Mouse (Mus musculus): ENCODE measurements around the gene Ccl3. TPM values are rescaled to one million over a fixed set of nuclear protein-coding genes. Genes with fewer than 3 reads are reported as not detected.

Gene Ccl3
- polyA plus RNA-seq, 1 experiment from 2014 or later = 2.4 TPM

- DNase-seq (no peak), ATAC-seq (ENCODE audit: low FRiP score, low TSS enrichment) (no peak)
- H3K9me3 ChIP-seq (ENCODE audit: control insufficient read depth, low read length) = no peaks in the 10 kb centered on the region
- H3K27me3 ChIP-seq (ENCODE audit: control insufficient read depth, insufficient read depth, low read length) = no peaks in the 10 kb centered on the region
- WGBS = 94% methylated on average over 8 of the region's 8 CpGs
- H3K4me2 ChIP-seq (ENCODE audit: low read length) = no peak overlapping the region
- H3K27ac ChIP-seq (replicated peaks; ENCODE audit: low read depth, low read length) = no peak overlapping the region
- H3K36me3 ChIP-seq (ENCODE audit: control insufficient read depth, insufficient read depth, low read length) = no peaks in the 10 kb centered on the region
- no peak overlapping the region for H3K4me3 ChIP-seq (replicated peaks; ENCODE audit: low read depth, low read length)
- no peak overlapping the region for H3K9ac ChIP-seq (replicated peaks; ENCODE audit: low read length)
- H3K4me1 ChIP-seq (ENCODE audit: control insufficient read depth, insufficient read depth, low read length) = no peaks in the 10 kb centered on the region
These were observed 5.5 kb upstream of the Ccl3 start for GRCm38 (mm10) chr11:83654606-83655005.

GRCm38 (mm10) chr11:83646356-83647149, 2.6 kb downstream of the Ccl3 start:
- no peak for DNase-seq
- no peak overlapping the region for H3K9ac ChIP-seq (replicated peaks; ENCODE audit: low read length)
- no peak overlapping the region for H3K4me3 ChIP-seq (replicated peaks; ENCODE audit: low read depth, low read length)
- H3K27ac ChIP-seq (replicated peaks; ENCODE audit: low read depth, low read length) = no peak overlapping the region
- H3K9me3 ChIP-seq (ENCODE audit: control insufficient read depth, low read length) = no peaks in the 10 kb centered on the region
- no peaks in the 10 kb centered on the region for H3K4me1 ChIP-seq (ENCODE audit: control insufficient read depth, insufficient read depth, low read length)
- WGBS = 95% methylated on average over 6 of the region's 6 CpGs
- H3K27me3 ChIP-seq (ENCODE audit: control insufficient read depth, insufficient read depth, low read length) = no peaks in the 10 kb centered on the region
- ATAC-seq (ENCODE audit: low FRiP score, low TSS enrichment) = no peak
- H3K36me3 ChIP-seq (ENCODE audit: control insufficient read depth, insufficient read depth, low read length) = no peaks in the 10 kb centered on the region
- no peak overlapping the region for H3K4me2 ChIP-seq (ENCODE audit: low read length)

- DNase-seq (no peak), ATAC-seq (ENCODE audit: low FRiP score, low TSS enrichment) (no peak)
- WGBS = 90% methylated on average over 1 of the region's 1 CpGs
- Histone ChIP-seq H3K27ac (replicated peaks; ENCODE audit: low read depth, low read length) (no peak within 1 kb of the TSS), H3K9me3 (ENCODE audit: control insufficient read depth, low read length) (no peaks in the 10 kb centered on the region), H3K4me2 (ENCODE audit: low read length) (no peak within 1 kb of the TSS), H3K27me3 (ENCODE audit: control insufficient read depth, insufficient read depth, low read length) (no peaks in the 10 kb centered on the region), H3K4me1 (ENCODE audit: control insufficient read depth, insufficient read depth, low read length) (no peaks in the 10 kb centered on the region), H3K9ac (replicated peaks; ENCODE audit: low read length) (no peak within 1 kb of the TSS), H3K36me3 (ENCODE audit: control insufficient read depth, insufficient read depth, low read length) (no peaks in the 10 kb centered on the region), H3K4me3 (replicated peaks; ENCODE audit: low read depth, low read length) (no peak within 1 kb of the TSS)
These were observed 3.6 kb downstream of the Ccl3 start, which contains the start of gene Rpl9-ps1 for GRCm38 (mm10) chr11:83645521-83645920. TSS of gene Rpl9-ps1 (minus strand) at chr11:83645621.

DNA sequence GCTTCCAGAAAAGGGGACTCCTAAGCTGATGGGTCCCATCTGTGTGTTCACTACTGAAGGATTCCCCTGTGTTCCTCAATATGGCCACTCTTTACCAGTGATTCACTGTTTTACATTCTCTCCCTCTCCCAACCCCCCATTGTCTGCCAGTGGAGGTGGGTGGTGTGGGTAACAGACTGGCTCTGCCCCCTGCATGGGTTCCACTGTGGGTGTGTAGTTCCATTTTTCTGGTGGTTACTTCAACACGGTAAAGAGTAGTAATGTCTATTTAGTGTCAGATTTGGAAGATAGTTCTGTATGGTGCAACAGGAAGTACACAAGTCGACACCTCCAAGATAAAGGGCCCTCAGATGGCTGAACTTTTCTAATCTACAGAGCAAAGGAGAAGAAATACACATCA, 7.9 kb downstream of the Ccl3 start:
- H3K9ac ChIP-seq (replicated peaks; ENCODE audit: low read length) = no peak overlapping the region
- no peak overlapping the region for H3K4me2 ChIP-seq (ENCODE audit: low read length)
- ATAC-seq (ENCODE audit: low FRiP score, low TSS enrichment) (no peak), DNase-seq (no peak)
- H3K4me3 ChIP-seq (replicated peaks; ENCODE audit: low read depth, low read length) = no peak overlapping the region
- H3K36me3 ChIP-seq (ENCODE audit: control insufficient read depth, insufficient read depth, low read length) = no peaks in the 10 kb centered on the region
- no peaks in the 10 kb centered on the region for H3K27me3 ChIP-seq (ENCODE audit: control insufficient read depth, insufficient read depth, low read length)
- H3K27ac ChIP-seq (replicated peaks; ENCODE audit: low read depth, low read length) = no peak overlapping the region
- no peaks in the 10 kb centered on the region for H3K9me3 ChIP-seq (ENCODE audit: control insufficient read depth, low read length)
- whole genome bisulfite sequencing = 83% methylated on average over 2 of the region's 2 CpGs
- no peaks in the 10 kb centered on the region for H3K4me1 ChIP-seq (ENCODE audit: control insufficient read depth, insufficient read depth, low read length)

DNA sequence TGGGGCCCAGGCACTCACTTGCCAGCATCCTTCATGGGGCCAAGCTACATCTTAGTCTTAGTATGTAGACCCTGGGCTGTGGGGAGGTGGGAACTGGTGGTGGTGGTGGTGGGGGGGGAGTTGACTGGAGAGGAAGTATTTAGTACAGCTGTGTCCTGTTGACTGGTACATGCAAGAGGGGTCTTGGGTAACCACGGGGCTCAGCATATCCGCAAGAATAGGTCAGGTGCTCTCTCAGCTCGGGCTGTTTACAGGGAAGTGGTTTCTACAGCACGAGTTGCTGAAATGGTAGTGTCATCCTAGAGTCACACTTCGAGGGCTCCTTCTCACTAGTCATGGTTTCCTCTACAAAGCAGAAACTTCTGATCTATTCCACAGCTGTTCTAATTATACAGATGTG, 9.0 kb downstream of the Ccl3 start:
- H3K9ac ChIP-seq (replicated peaks; ENCODE audit: low read length) = no peak overlapping the region
- no peak overlapping the region for H3K4me3 ChIP-seq (replicated peaks; ENCODE audit: low read depth, low read length)
- no peaks in the 10 kb centered on the region for H3K9me3 ChIP-seq (ENCODE audit: control insufficient read depth, low read length)
- ATAC-seq (ENCODE audit: low FRiP score, low TSS enrichment) = no peak
- 86% methylated on average over 5 of the region's 5 CpGs for WGBS
- H3K4me2 ChIP-seq (ENCODE audit: low read length) = no peak overlapping the region
- H3K4me1 ChIP-seq (ENCODE audit: control insufficient read depth, insufficient read depth, low read length) = no peaks in the 10 kb centered on the region
- H3K27ac ChIP-seq (replicated peaks; ENCODE audit: low read depth, low read length) = no peak overlapping the region
- no peaks in the 10 kb centered on the region for H3K36me3 ChIP-seq (ENCODE audit: control insufficient read depth, insufficient read depth, low read length)
- no peak for DNase-seq
- no peaks in the 10 kb centered on the region for H3K27me3 ChIP-seq (ENCODE audit: control insufficient read depth, insufficient read depth, low read length)

DNA sequence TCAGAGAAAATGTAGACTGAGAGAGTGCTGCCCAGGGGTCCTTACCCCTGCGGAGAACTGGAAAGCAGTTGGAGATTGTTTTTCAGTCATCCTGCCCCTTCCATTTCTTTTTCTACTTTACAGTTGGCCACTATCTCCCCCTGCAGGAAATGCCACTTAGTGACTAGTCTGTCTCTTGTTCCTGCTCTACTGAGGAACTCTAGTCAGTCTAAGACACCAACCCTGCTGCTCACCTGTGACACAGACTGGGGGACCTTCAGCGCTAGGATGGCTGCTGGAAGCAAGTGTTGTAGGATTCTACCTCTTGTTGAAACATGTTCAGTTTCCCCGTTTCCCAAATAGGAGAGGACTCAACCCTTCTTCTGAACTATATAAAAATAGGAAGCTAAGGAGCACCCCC, 9.6 kb downstream of the Ccl3 start:
- 70% methylated on average over 3 of the region's 3 CpGs for WGBS
- no peaks in the 10 kb centered on the region for H3K36me3 ChIP-seq (ENCODE audit: control insufficient read depth, insufficient read depth, low read length)

GRCm38 (mm10) chr11:83638934-83639333, 10.2 kb downstream of the Ccl3 start:
- no peaks in the 10 kb centered on the region for H3K27me3 ChIP-seq (ENCODE audit: control insufficient read depth, insufficient read depth, low read length)
- 54% methylated on average over 2 of the region's 2 CpGs for WGBS

More for the DNA sequence above, 9.6 kb downstream of the Ccl3 start:
- Histone ChIP-seq H3K4me1 (ENCODE audit: control insufficient read depth, insufficient read depth, low read length) (no peaks in the 10 kb centered on the region), H3K9ac (replicated peaks; ENCODE audit: low read length) (no peak overlapping the region), H3K9me3 (ENCODE audit: control insufficient read depth, low read length) (no peaks in the 10 kb centered on the region), H3K27me3 (ENCODE audit: control insufficient read depth, insufficient read depth, low read length) (no peaks in the 10 kb centered on the region), H3K27ac (replicated peaks; ENCODE audit: low read depth, low read length) (no peak overlapping the region), H3K4me3 (replicated peaks; ENCODE audit: low read depth, low read length) (no peak overlapping the region), H3K4me2 (ENCODE audit: low read length) (no peak overlapping the region)
- no peak for ATAC-seq (ENCODE audit: low FRiP score, low TSS enrichment)
- no peak for DNase-seq

DNA sequence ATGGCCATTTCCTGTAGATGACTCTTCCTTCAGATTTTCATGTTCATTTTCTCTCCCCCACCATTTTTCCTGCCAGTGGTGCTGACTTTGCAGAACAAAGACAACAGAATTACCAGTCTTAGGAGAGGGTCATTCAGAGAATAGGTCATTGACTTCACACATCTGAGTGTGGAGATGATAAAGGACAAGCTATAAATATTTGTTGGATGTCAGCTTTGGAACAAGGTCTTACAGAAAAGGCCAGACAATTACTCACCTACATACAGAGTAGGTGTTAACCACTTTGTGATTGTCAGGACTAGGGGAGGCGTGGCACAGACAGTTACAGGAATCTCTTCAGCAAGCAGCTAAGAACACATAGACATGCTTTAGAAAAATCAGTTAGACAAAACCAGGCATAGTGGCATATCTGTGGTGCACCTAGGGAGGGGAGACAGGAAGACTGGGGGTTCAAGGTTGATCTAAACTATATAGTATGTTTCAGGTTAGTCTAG, 12.4 kb downstream of the Ccl3 start:
- DNase-seq (no peak), ATAC-seq (ENCODE audit: low FRiP score, low TSS enrichment) (no peak)
- H3K36me3 ChIP-seq (ENCODE audit: control insufficient read depth, insufficient read depth, low read length) = no peaks in the 10 kb centered on the region
- H3K9ac ChIP-seq (replicated peaks; ENCODE audit: low read length) = no peak overlapping the region
- H3K4me3 ChIP-seq (replicated peaks; ENCODE audit: low read depth, low read length) = no peak overlapping the region
- H3K27me3 ChIP-seq (ENCODE audit: control insufficient read depth, insufficient read depth, low read length) = no peaks in the 10 kb centered on the region
- no peak overlapping the region for H3K27ac ChIP-seq (replicated peaks; ENCODE audit: low read depth, low read length)
- no peaks in the 10 kb centered on the region for H3K4me1 ChIP-seq (ENCODE audit: control insufficient read depth, insufficient read depth, low read length)
- no peaks in the 10 kb centered on the region for H3K9me3 ChIP-seq (ENCODE audit: control insufficient read depth, low read length)
- no peak overlapping the region for H3K4me2 ChIP-seq (ENCODE audit: low read length)
- 94% methylated on average over 1 of the region's 1 CpGs for WGBS

More at GRCm38 (mm10) chr11:83638934-83639333, 10.2 kb downstream of the Ccl3 start:
- no peak overlapping the region for H3K9ac ChIP-seq (replicated peaks; ENCODE audit: low read length)
- H3K4me3 ChIP-seq (replicated peaks; ENCODE audit: low read depth, low read length) = no peak overlapping the region
- no peaks in the 10 kb centered on the region for H3K36me3 ChIP-seq (ENCODE audit: control insufficient read depth, insufficient read depth, low read length)
- H3K9me3 ChIP-seq (ENCODE audit: control insufficient read depth, low read length) = no peaks in the 10 kb centered on the region
- no peak overlapping the region for H3K4me2 ChIP-seq (ENCODE audit: low read length)
- H3K27ac ChIP-seq (replicated peaks; ENCODE audit: low read depth, low read length) = no peak overlapping the region
- no peaks in the 10 kb centered on the region for H3K4me1 ChIP-seq (ENCODE audit: control insufficient read depth, insufficient read depth, low read length)
- ATAC-seq (ENCODE audit: low FRiP score, low TSS enrichment) (no peak), DNase-seq (no peak)

DNA sequence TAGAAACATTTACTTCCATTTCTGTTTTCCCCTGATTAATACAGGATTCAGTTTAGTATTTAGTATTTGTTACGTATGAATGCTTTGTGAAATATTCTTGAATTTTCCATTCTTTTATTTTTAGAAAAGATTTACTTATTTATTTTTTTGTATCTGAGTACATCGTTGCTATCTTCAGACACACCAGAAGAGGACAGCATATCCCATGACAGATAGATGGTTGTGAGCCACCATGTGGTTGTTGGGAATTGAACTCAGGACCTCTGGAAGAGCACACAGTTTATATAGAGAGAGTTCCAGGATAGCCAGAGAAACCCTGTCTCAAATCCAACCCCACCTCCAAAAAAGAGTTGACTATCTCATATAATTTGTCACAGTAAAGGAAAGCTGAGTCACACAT, 14.3 kb downstream of the Ccl3 start:
- Histone ChIP-seq H3K9me3 (ENCODE audit: control insufficient read depth, low read length) (no peaks in the 10 kb centered on the region), H3K4me1 (ENCODE audit: control insufficient read depth, insufficient read depth, low read length) (no peaks in the 10 kb centered on the region), H3K36me3 (ENCODE audit: control insufficient read depth, insufficient read depth, low read length) (no peaks in the 10 kb centered on the region), H3K27me3 (ENCODE audit: control insufficient read depth, insufficient read depth, low read length) (no peaks in the 10 kb centered on the region), H3K4me2 (ENCODE audit: low read length) (no peak overlapping the region), H3K9ac (replicated peaks; ENCODE audit: low read length) (no peak overlapping the region), H3K4me3 (replicated peaks; ENCODE audit: low read depth, low read length) (no peak overlapping the region), H3K27ac (replicated peaks; ENCODE audit: low read depth, low read length) (no peak overlapping the region)
- DNase-seq (no peak), ATAC-seq (ENCODE audit: low FRiP score, low TSS enrichment) (no peak)
- 95% methylated on average over 2 of the region's 2 CpGs for WGBS

All from midbrain, embryonic 14.5 days (tissue).